Mouse (Mus musculus) T-helper 1 cell (primary cell): ENCODE data around the gene Col25a1.

Source experiments
- in situ Hi-C: fragments of 300-600 bp; cut with MboI, MseI; formaldehyde crosslinking; loops from one replicate; pipeline ENCODE4 v1.15.1; 2025; ENCODE audit warnings: high pct_unique_total_duplicates

Col25a1 gene

GRCm38 (mm10) chr3:130443842-130444627 lies 312.7 kb downstream of the Col25a1 start:
- in situ Hi-C loops: no loop called here

- in situ Hi-C loops: no loop called here
These were observed 318.6 kb downstream of the Col25a1 start for GRCm38 (mm10) chr3:130449864-130450263.

GRCm38 (mm10) chr3:130465371-130465770 lies 334.1 kb downstream of the Col25a1 start:
- in situ Hi-C loops: no loop called here

GRCm38 (mm10) chr3:130473211-130473768 lies 342.0 kb downstream of the Col25a1 start:
- in situ Hi-C loops: no loop called here

GRCm38 (mm10) chr3:130473970-130474369 lies 342.7 kb downstream of the Col25a1 start:
- in situ Hi-C loops: no loop called here

- in situ Hi-C loops: no loop called here
These were observed 351.2 kb downstream of the Col25a1 start for GRCm38 (mm10) chr3:130482513-130482912.

GRCm38 (mm10) chr3:130488839-130489238 lies 357.5 kb downstream of the Col25a1 start:
- in situ Hi-C loops: no loop called here

GRCm38 (mm10) chr3:130494192-130494591 lies 362.9 kb downstream of the Col25a1 start:
- in situ Hi-C loops: no loop called here

GRCm38 (mm10) chr3:130494665-130495396 lies 363.5 kb downstream of the Col25a1 start:
- in situ Hi-C loops: loop anchor here (5.0 kb wide), 1 partner anchor 58 kb away; no protein-coding TSS in a partner anchor

- in situ Hi-C loops: loop anchor here (5.0 kb wide), 1 partner anchor 60 kb away; no protein-coding TSS in a partner anchor
These were observed 365.7 kb downstream of the Col25a1 start for GRCm38 (mm10) chr3:130497036-130497435.

GRCm38 (mm10) chr3:130501713-130502112 lies 370.4 kb downstream of the Col25a1 start:
- in situ Hi-C loops: no loop called here

- in situ Hi-C loops: no loop called here
These were observed 377.0 kb downstream of the Col25a1 start for GRCm38 (mm10) chr3:130508330-130508729.

GRCm38 (mm10) chr3:130518457-130518879 lies 387.2 kb downstream of the Col25a1 start:
- in situ Hi-C loops: no loop called here

GRCm38 (mm10) chr3:130521834-130522476 lies 390.7 kb downstream of the Col25a1 start:
- in situ Hi-C loops: no loop called here

GRCm38 (mm10) chr3:130523019-130523418 lies 391.7 kb downstream of the Col25a1 start:
- in situ Hi-C loops: no loop called here

GRCm38 (mm10) chr3:130524367-130525137 lies 393.3 kb downstream of the Col25a1 start:
- in situ Hi-C loops: no loop called here

- in situ Hi-C loops: no loop called here
These were observed 403.7 kb downstream of the Col25a1 start for GRCm38 (mm10) chr3:130535021-130535420.

GRCm38 (mm10) chr3:130541541-130541940 lies 410.2 kb downstream of the Col25a1 start:
- in situ Hi-C loops: no loop called here

- in situ Hi-C loops: no loop called here
These were observed 414.7 kb downstream of the Col25a1 start for GRCm38 (mm10) chr3:130545995-130546394.

GRCm38 (mm10) chr3:130549066-130549465 lies 417.8 kb downstream of the Col25a1 start:
- in situ Hi-C loops: no loop called here

- in situ Hi-C loops: no loop called here
These were observed 425.0 kb downstream of the Col25a1 start for GRCm38 (mm10) chr3:130556263-130556662.
